Mouse (Mus musculus): Measurements from ENCODE around the gene Rasal3.
A peak's percentile ranks its signal among the peaks of the same experiment; 100 is the strongest.

Rasal3 gene

GRCm38 (mm10) chr17:32388370-32389100 lies 14.8 kb downstream of the Rasal3 start:
- no peak for DNase-seq (ENCODE audit: low spot score)

- DNase-seq (ENCODE audit: low spot score): no peak
Observed at GRCm38 (mm10) chr17:32387986-32388369, 15.4 kb downstream of the Rasal3 start.

- no peak for DNase-seq (ENCODE audit: low spot score)
Observed at GRCm38 (mm10) chr17:32386659-32387432, 16.5 kb downstream of the Rasal3 start.

- no peak for DNase-seq (ENCODE audit: low spot score)
Observed at GRCm38 (mm10) chr17:32383661-32384060, 19.7 kb downstream of the Rasal3 start.

GRCm38 (mm10) chr17:32382576-32382975 lies 20.8 kb downstream of the Rasal3 start:
- no peak for DNase-seq (ENCODE audit: low spot score)

- DNase-seq (ENCODE audit: low spot score): no peak
Observed at GRCm38 (mm10) chr17:32378786-32379185, 24.6 kb downstream of the Rasal3 start.

- DNase-seq (ENCODE audit: low spot score): no peak
Observed at GRCm38 (mm10) chr17:32377137-32377536, 26.2 kb downstream of the Rasal3 start.

GRCm38 (mm10) chr17:32376475-32376874 lies 26.9 kb downstream of the Rasal3 start:
- DNase-seq (ENCODE audit: low spot score): no peak

- DNase-seq (ENCODE audit: low spot score): peak; percentile 45
Observed at GRCm38 (mm10) chr17:32368991-32369578, 34.3 kb downstream of the Rasal3 start.

GRCm38 (mm10) chr17:32367706-32368105 lies 35.7 kb downstream of the Rasal3 start:
- no peak for DNase-seq (ENCODE audit: low spot score)

GRCm38 (mm10) chr17:32365296-32365695 lies 38.1 kb downstream of the Rasal3 start:
- no peak for DNase-seq (ENCODE audit: low spot score)

GRCm38 (mm10) chr17:32364850-32365249 lies 38.5 kb downstream of the Rasal3 start:
- no peak for DNase-seq (ENCODE audit: low spot score)

GRCm38 (mm10) chr17:32364331-32364730 lies 39.1 kb downstream of the Rasal3 start:
- peak; percentile 80 for DNase-seq (ENCODE audit: low spot score)

- DNase-seq (ENCODE audit: low spot score): peak; percentile 27
Observed at GRCm38 (mm10) chr17:32363821-32364301, 39.5 kb downstream of the Rasal3 start.

GRCm38 (mm10) chr17:32362686-32363085 lies 40.7 kb downstream of the Rasal3 start:
- no peak for DNase-seq (ENCODE audit: low spot score)

- no peak for DNase-seq (ENCODE audit: low spot score)
Observed at GRCm38 (mm10) chr17:32359928-32360327, 43.5 kb downstream of the Rasal3 start.

GRCm38 (mm10) chr17:32358943-32359340 lies 44.4 kb downstream of the Rasal3 start:
- no peak for DNase-seq (ENCODE audit: low spot score)

GRCm38 (mm10) chr17:32358192-32358942 lies 45.0 kb downstream of the Rasal3 start:
- no peak for DNase-seq (ENCODE audit: low spot score)

- no peak for DNase-seq (ENCODE audit: low spot score)
Observed at GRCm38 (mm10) chr17:32356766-32357760, 46.3 kb downstream of the Rasal3 start.

GRCm38 (mm10) chr17:32356281-32356680 lies 47.1 kb downstream of the Rasal3 start:
- no peak for DNase-seq (ENCODE audit: low spot score)

- no peak for DNase-seq (ENCODE audit: low spot score)
Observed at GRCm38 (mm10) chr17:32355031-32355430, 48.4 kb downstream of the Rasal3 start.

Data from yolk sac, embryonic 10.5 days (tissue).